Mouse (Mus musculus) lung, embryonic 14.5 days (tissue): ENCODE results near the gene Nsmce1. TPM values are rescaled to one million over a fixed set of nuclear protein-coding genes. Genes with fewer than 3 reads are reported as not detected.

Experiments used
- ATAC-seq: fragments of 200-750 bp; cut with Nextera tagmentation; 2 replicates; pipeline ENCODE4 v1.8.0; 2017; ENCODE audit warnings: mild to moderate bottlenecking, moderate TSS enrichment, moderate library complexity; ENCODE audit not compliant: insufficient read depth
- DNase-seq: peaks from one replicate; pipeline ENCODE4 v3.0.0-alpha.2; 2015
- H3K27ac ChIP-seq: fragments of 300-500 bp; sonication (generic); 2 replicates; pipeline ENCODE4 v1.5.1; 2014; ENCODE audit warnings: low read depth, mild to moderate bottlenecking, moderate library complexity
- H3K27me3 ChIP-seq: fragments of 300-500 bp; sonication (generic); 2 replicates; pipeline ENCODE4 v1.6.1; 2014; ENCODE audit warnings: low read length, control low read depth; ENCODE audit not compliant: insufficient read depth
- H3K36me3 ChIP-seq: fragments of 300-500 bp; sonication (generic); 2 replicates; pipeline ENCODE4 v1.6.1; 2014; ENCODE audit warnings: control low read depth; ENCODE audit not compliant: insufficient read depth
- H3K4me1 ChIP-seq: fragments of 300-500 bp; sonication (generic); 2 replicates; pipeline ENCODE4 v1.6.1; 2014; ENCODE audit warnings: antibody characterized with exemption, control low read depth; ENCODE audit not compliant: insufficient read depth
- H3K4me2 ChIP-seq: fragments of 300-500 bp; sonication (generic); 2 replicates; pipeline ENCODE4 v1.6.1; 2014; ENCODE audit warnings: mild to moderate bottlenecking
- H3K4me3 ChIP-seq: fragments of 300-500 bp; sonication (generic); 2 replicates; pipeline ENCODE4 v1.5.1; 2014; ENCODE audit warnings: low read depth, low read length
- H3K9ac ChIP-seq: fragments of 300-500 bp; sonication (generic); 2 replicates; pipeline ENCODE4 v1.6.1; 2014
- H3K9me3 ChIP-seq: fragments of 300-500 bp; sonication (generic); 2 replicates; pipeline ENCODE4 v1.6.1; 2016; ENCODE audit warnings: low read depth, low read length, control low read depth
- CTCF ChIP-seq: IDR thresholded peaks from 2 replicates; pipeline ENCODE4 v1.5.1; 2016; ENCODE audit warnings: antibody characterized with exemption, low read depth
- WGBS: fragments of 180-500 bp; shearing (Covaris S2); extraction: QIAGEN DNeasy Blood & Tissue Kit; methylation state at CpG from one replicate; pipeline ENCODE4 v1.1.7; 2014; 5-methylcytosine and 5-hydroxymethylcytosine counted together
- polyA plus RNA-seq: library from polyadenylated mRNA; unstranded; fragments of >200 nt; fragmentation: Nextera tagmentation; extraction: Ambion mirVana; gene quantifications from 2 replicates; pipeline ENCODE4 v1.2.1, GENCODE M21; 2014

Gene Nsmce1
- polyA plus RNA-seq, 1 experiment from 2014 or later, result 156 TPM

GRCm38 (mm10) chr7:125504618-125505017 is 13.2 kb upstream of the Nsmce1 start:
- Histone ChIP-seq H3K9me3 (no peaks in the 10 kb centered on the region), H3K27ac (no peak overlapping the region), H3K36me3 (no peaks in the 10 kb centered on the region), H3K4me1 (no peaks in the 10 kb centered on the region), H3K4me2 (no peak overlapping the region), H3K4me3 (no peak overlapping the region), H3K27me3 (no peaks in the 10 kb centered on the region), H3K9ac (no peak overlapping the region)
- WGBS, result 87% methylated on average over 5 of the region's 5 CpGs
- TF ChIP-seq CTCF, result no peak
- ATAC-seq, result no peak
- no peak for DNase-seq

GRCm38 (mm10) chr7:125503374-125504092 is 12.1 kb upstream of the Nsmce1 start:
- Histone ChIP-seq H3K9me3 (no peaks in the 10 kb centered on the region), H3K27ac (no peak overlapping the region), H3K4me2 (no peak overlapping the region), H3K4me1 (no peaks in the 10 kb centered on the region), H3K9ac (no peak overlapping the region), H3K27me3 (no peaks in the 10 kb centered on the region), H3K36me3 (no peaks in the 10 kb centered on the region), H3K4me3 (no peak overlapping the region)
- DNase-seq (no peak), ATAC-seq (no peak; the same call in 1 of the 2 replicates)
- TF ChIP-seq CTCF, result no peak
- 74% methylated on average over 5 of the region's 5 CpGs for WGBS

- H3K9me3 ChIP-seq, result no peaks in the 10 kb centered on the region
- ATAC-seq, result no peak
- TF ChIP-seq CTCF, result no peak
- DNase-seq, result no peak
- WGBS, result 87% methylated on average over 7 of the region's 7 CpGs
- no peak overlapping the region for H3K4me2 ChIP-seq
- no peaks in the 10 kb centered on the region for H3K36me3 ChIP-seq
- no peak overlapping the region for H3K9ac ChIP-seq
- no peak overlapping the region for H3K4me3 ChIP-seq
- no peaks in the 10 kb centered on the region for H3K4me1 ChIP-seq
- no peak overlapping the region for H3K27ac ChIP-seq
- H3K27me3 ChIP-seq, result no peaks in the 10 kb centered on the region
These were observed 9.5 kb upstream of the Nsmce1 start for GRCm38 (mm10) chr7:125500879-125501278.

DNA sequence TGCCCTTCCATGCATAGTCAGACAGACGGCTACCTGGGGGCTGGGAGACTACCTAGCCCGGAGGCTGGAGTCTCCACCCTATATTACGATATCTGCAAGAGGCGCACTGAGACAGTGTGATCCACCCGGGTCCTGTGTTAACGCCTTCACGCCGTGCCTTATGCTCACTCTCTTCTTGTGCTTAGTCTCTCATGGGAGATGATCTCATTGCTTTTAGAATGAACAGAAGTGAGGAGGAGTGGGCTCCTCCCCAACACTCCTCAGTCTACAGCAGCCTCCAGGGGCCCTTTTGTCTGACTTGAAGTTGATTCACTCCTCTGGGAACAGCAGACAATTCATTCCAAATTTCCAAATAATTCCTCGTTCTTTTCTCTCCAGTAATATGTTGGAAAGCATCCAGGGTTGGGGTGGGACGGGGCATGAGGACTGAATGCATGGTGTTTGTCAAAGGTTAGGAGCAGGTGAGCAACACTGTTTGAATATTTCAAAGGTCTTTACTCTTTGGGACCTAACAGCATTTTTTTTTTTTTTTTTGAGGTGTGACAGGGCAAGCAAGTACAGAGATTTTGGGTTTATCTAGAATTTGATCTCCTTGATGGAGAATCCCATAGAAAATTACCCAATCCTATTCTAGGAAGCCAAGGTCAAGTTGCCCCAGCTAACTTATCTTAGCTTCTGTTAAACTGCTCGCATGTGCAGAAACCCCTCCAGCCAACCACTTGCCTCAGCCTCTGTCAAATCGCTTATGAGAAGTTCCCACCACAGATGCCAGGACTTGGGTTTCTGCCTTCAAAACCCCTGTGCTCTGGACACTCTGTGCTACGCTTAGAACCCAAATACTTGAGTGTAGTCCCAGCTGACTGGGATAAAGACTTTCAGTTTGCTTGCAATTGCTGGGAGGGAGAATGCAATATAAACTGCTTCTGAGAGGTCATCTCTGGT is 8.8 kb upstream of the Nsmce1 start:
- Histone ChIP-seq H3K4me3 (no peak overlapping the region), H3K36me3 (no peaks in the 10 kb centered on the region), H3K9me3 (no peaks in the 10 kb centered on the region), H3K9ac (no peak overlapping the region), H3K27ac (no peak overlapping the region), H3K4me2 (no peak overlapping the region), H3K27me3 (no peaks in the 10 kb centered on the region), H3K4me1 (no peaks in the 10 kb centered on the region)
- ATAC-seq, result no peak
- TF ChIP-seq CTCF, result no peak
- no peak for DNase-seq
- 69% methylated on average over 13 of the region's 13 CpGs for WGBS

DNA sequence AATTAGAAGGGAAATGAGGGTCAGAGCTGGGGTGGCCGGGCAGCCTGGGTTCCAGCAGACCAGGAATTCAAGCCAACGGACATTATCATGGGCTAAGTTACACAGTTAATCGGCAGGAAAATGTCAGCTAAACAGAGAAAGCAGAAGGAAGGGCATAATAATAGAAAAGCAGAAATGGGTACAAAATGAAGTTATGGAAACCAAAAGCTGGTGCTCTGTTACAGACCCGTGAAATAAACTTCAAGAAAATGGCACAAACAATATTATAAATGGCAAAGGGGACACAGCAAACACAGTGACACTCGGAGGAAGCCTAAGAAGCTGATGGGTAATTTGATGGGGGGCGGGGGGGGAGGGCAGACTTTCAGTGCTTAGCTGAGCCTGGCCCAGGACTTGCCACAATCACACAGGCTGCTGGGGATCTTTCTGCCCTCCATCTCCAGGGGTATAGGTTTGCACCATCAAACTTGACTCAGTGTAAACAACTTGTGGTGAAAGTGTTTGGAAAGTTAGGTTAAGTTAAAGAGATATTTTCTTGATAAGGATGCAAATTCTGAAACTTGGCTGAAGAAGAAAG is 4.6 kb upstream of the Nsmce1 start:
- no peak overlapping the region for H3K4me3 ChIP-seq
- H3K4me1 ChIP-seq, result no peaks in the 10 kb centered on the region
- no peak for DNase-seq
- H3K36me3 ChIP-seq, result no peaks in the 10 kb centered on the region
- H3K9ac ChIP-seq, result no peak overlapping the region
- no peaks in the 10 kb centered on the region for H3K27me3 ChIP-seq
- no peak for ATAC-seq
- no peak overlapping the region for H3K4me2 ChIP-seq
- WGBS, result 63% methylated on average over 6 of the region's 6 CpGs
- no peaks in the 10 kb centered on the region for H3K9me3 ChIP-seq
- TF ChIP-seq CTCF, result no peak
- H3K27ac ChIP-seq, result no peak overlapping the region

GRCm38 (mm10) chr7:125492551-125492950 is 1.2 kb upstream of the Nsmce1 start:
- ATAC-seq, result no peak
- 59% methylated on average over 6 of the region's 6 CpGs for WGBS
- no peak overlapping the region for H3K4me2 ChIP-seq

More at GRCm38 (mm10) chr7:125492551-125492950, 1.2 kb upstream of the Nsmce1 start:
- H3K27ac ChIP-seq, result no peak overlapping the region
- 0 out of 2 replicates have a peak, but pooled peaks cover 3% of the 10 kb centered on the region for H3K4me1 ChIP-seq
- H3K9ac ChIP-seq, result no peak overlapping the region
- no peak for DNase-seq
- H3K9me3 ChIP-seq, result no peaks in the 10 kb centered on the region
- no peaks in the 10 kb centered on the region for H3K27me3 ChIP-seq
- no peaks in the 10 kb centered on the region for H3K36me3 ChIP-seq
- H3K4me3 ChIP-seq, result no peak overlapping the region
- TF ChIP-seq CTCF, result no peak
